Mouse (Mus musculus) liver, adult 2 months (tissue): ENCODE results near the gene Babam2.

Experiments used
- CTCF ChIP-seq: fragments of 200-500 bp; IDR thresholded peaks from 2 replicates; pipeline ENCODE4 v1.5.1; 2011; ENCODE audit warnings: low read depth, low read length, control low read depth
- POLR2A ChIP-seq: fragments of 200-500 bp; IDR thresholded peaks from 2 replicates; pipeline ENCODE4 v1.6.1; 2011; ENCODE audit warnings: low read length, control low read depth; ENCODE audit not compliant: insufficient read depth; ENCODE audit errors: extremely low read depth

- TF ChIP-seq POLR2A, result no peak
- TF ChIP-seq CTCF, result no peak
Observed at GRCm38 (mm10) chr5:32134051-32134732, 436.7 kb downstream of the Babam2 start.
